Mouse (Mus musculus): ENCODE data around the gene Rhot2. TPM values are rescaled to one million over a fixed set of nuclear protein-coding genes. Genes with fewer than 3 reads are reported as not detected.

Gene Rhot2
- polyA plus RNA-seq, 1 experiment from 2014 or later = 19.4 TPM

- no peak for ATAC-seq (ENCODE audit: low FRiP score)
- H3K4me1 ChIP-seq = peaks cover 62% of the 10 kb centered on the region
- 25% methylated on average over 22 of the region's 23 CpGs for WGBS
- peak overlapping the region; percentile 41 for H3K4me3 ChIP-seq
- H3K9me3 ChIP-seq (replicated peaks) = no peaks in the 10 kb centered on the region
- peak overlapping the region; percentile 86 for H3K27ac ChIP-seq
- H3K9ac ChIP-seq = peak overlapping the region; percentile 80
- H3K36me3 ChIP-seq = peaks cover 42% of the 10 kb centered on the region
- H3K4me2 ChIP-seq (replicated peaks) = peak overlapping the region; percentile 82
- H3K27me3 ChIP-seq = no peaks in the 10 kb centered on the region
These were observed 8.1 kb downstream of the Rhot2 start for GRCm38 (mm10) chr17:25836397-25837075.

- no peaks in the 10 kb centered on the region for H3K9me3 ChIP-seq (replicated peaks)
- WGBS = 95% methylated on average over 16 of the region's 16 CpGs
- H3K27ac ChIP-seq = peak overlapping the region; percentile 86; the same call in 1 of the 2 replicates
- peaks cover 69% of the 10 kb centered on the region for H3K4me1 ChIP-seq
- peak overlapping the region; percentile 80; the same call in 1 of the 2 replicates for H3K9ac ChIP-seq
- no peak for ATAC-seq (ENCODE audit: low FRiP score)
- H3K36me3 ChIP-seq = peaks cover 42% of the 10 kb centered on the region
- H3K4me3 ChIP-seq = no peak overlapping the region
- H3K4me2 ChIP-seq (replicated peaks) = peak overlapping the region; percentile 89; the same call in 1 of the 2 replicates
- H3K27me3 ChIP-seq = no peaks in the 10 kb centered on the region
These were observed 8.8 kb downstream of the Rhot2 start for GRCm38 (mm10) chr17:25835816-25836215.

GRCm38 (mm10) chr17:25835301-25835700, 9.3 kb downstream of the Rhot2 start:
- Histone ChIP-seq H3K9ac (peak overlapping the region; percentile 84), H3K4me2 (replicated peaks) (peak overlapping the region; percentile 89; the same call in 1 of the 2 replicates), H3K4me1 (peaks cover 74% of the 10 kb centered on the region), H3K4me3 (0 out of 2 replicates have a peak overlapping the region, but pooled peaks have one; percentile 73), H3K9me3 (replicated peaks) (no peaks in the 10 kb centered on the region), H3K36me3 (peaks cover 42% of the 10 kb centered on the region), H3K27me3 (no peaks in the 10 kb centered on the region), H3K27ac (no peak overlapping the region)
- no peak for ATAC-seq (ENCODE audit: low FRiP score)
- WGBS = 93% methylated on average over 7 of the region's 7 CpGs

GRCm38 (mm10) chr17:25834595-25835222, 9.9 kb downstream of the Rhot2 start:
- Histone ChIP-seq H3K27ac (peak overlapping the region; percentile 96; the same call in 1 of the 2 replicates), H3K27me3 (no peaks in the 10 kb centered on the region), H3K36me3 (peaks cover 42% of the 10 kb centered on the region)

GRCm38 (mm10) chr17:25833961-25834594, 10.6 kb downstream of the Rhot2 start:
- H3K4me3 ChIP-seq = peak overlapping the region; percentile 73
- H3K9ac ChIP-seq = peak overlapping the region; percentile 84
- peaks cover 85% of the 10 kb centered on the region for H3K4me1 ChIP-seq
- 51% methylated on average over 6 of the region's 6 CpGs for WGBS
- H3K27ac ChIP-seq = peak overlapping the region; percentile 96
- H3K27me3 ChIP-seq = no peaks in the 10 kb centered on the region
- peak overlapping the region; percentile 89 for H3K4me2 ChIP-seq (replicated peaks)
- H3K36me3 ChIP-seq = peaks cover 39% of the 10 kb centered on the region
- no peaks in the 10 kb centered on the region for H3K9me3 ChIP-seq (replicated peaks)
- ATAC-seq (ENCODE audit: low FRiP score) = no peak

More at GRCm38 (mm10) chr17:25834595-25835222, 9.9 kb downstream of the Rhot2 start:
- Histone ChIP-seq H3K9ac (peak overlapping the region; percentile 84), H3K9me3 (replicated peaks) (no peaks in the 10 kb centered on the region), H3K4me1 (peaks cover 80% of the 10 kb centered on the region), H3K4me3 (peak overlapping the region; percentile 73), H3K4me2 (replicated peaks) (peak overlapping the region; percentile 89)
- WGBS = 90% methylated on average over 12 of the region's 12 CpGs
- ATAC-seq (ENCODE audit: low FRiP score) = no peak

- H3K4me2 ChIP-seq (replicated peaks) = peak within 1 kb of the TSS; percentile 89
- peak within 1 kb of the TSS; percentile 73 for H3K4me3 ChIP-seq
- peaks cover 35% of the 10 kb centered on the region for H3K36me3 ChIP-seq
- peaks cover 82% of the 10 kb centered on the region for H3K4me1 ChIP-seq
- no peaks in the 10 kb centered on the region for H3K27me3 ChIP-seq
- under 1% methylated on average over 24 of the region's 24 CpGs for WGBS
- H3K9me3 ChIP-seq (replicated peaks) = no peaks in the 10 kb centered on the region
- peak; percentile 59 for ATAC-seq (ENCODE audit: low FRiP score)
- H3K9ac ChIP-seq = peak within 1 kb of the TSS; percentile 84
- peak within 1 kb of the TSS; percentile 96 for H3K27ac ChIP-seq
These were observed 11.4 kb downstream of the Rhot2 start, which contains the start of gene Stub1 for GRCm38 (mm10) chr17:25833291-25833663. Gene Stub1 (minus strand): TSS chr17:25833404.

GRCm38 (mm10) chr17:25832436-25833290, 12.0 kb downstream of the Rhot2 start:
- peak overlapping the region; percentile 84 for H3K9ac ChIP-seq
- WGBS = under 1% methylated on average over 67 of the region's 77 CpGs
- H3K4me3 ChIP-seq = peak overlapping the region; percentile 73
- no peaks in the 10 kb centered on the region for H3K9me3 ChIP-seq (replicated peaks)
- H3K27ac ChIP-seq = peak overlapping the region; percentile 96
- no peaks in the 10 kb centered on the region for H3K27me3 ChIP-seq
- peak; percentile 90 for ATAC-seq (ENCODE audit: low FRiP score)
- H3K4me1 ChIP-seq = peaks cover 81% of the 10 kb centered on the region
- H3K36me3 ChIP-seq = peaks cover 36% of the 10 kb centered on the region
- peak overlapping the region; percentile 89 for H3K4me2 ChIP-seq (replicated peaks)

- Histone ChIP-seq H3K9ac (peak overlapping the region; percentile 84), H3K4me3 (peak overlapping the region; percentile 73), H3K4me2 (replicated peaks) (peak overlapping the region; percentile 89), H3K27ac (peak overlapping the region; percentile 96), H3K27me3 (no peaks in the 10 kb centered on the region), H3K4me1 (peaks cover 79% of the 10 kb centered on the region), H3K9me3 (replicated peaks) (no peaks in the 10 kb centered on the region), H3K36me3 (peaks cover 46% of the 10 kb centered on the region)
- WGBS = 64% methylated on average over 21 of the region's 21 CpGs
- ATAC-seq (ENCODE audit: low FRiP score) = no peak
These were observed 13.0 kb downstream of the Rhot2 start for GRCm38 (mm10) chr17:25831451-25832281.

GRCm38 (mm10) chr17:25830806-25831431, 13.7 kb downstream of the Rhot2 start:
- H3K27ac ChIP-seq = no peak overlapping the region
- no peaks in the 10 kb centered on the region for H3K27me3 ChIP-seq
- 88% methylated on average over 14 of the region's 14 CpGs for WGBS
- no peaks in the 10 kb centered on the region for H3K9me3 ChIP-seq (replicated peaks)
- H3K4me2 ChIP-seq (replicated peaks) = peak overlapping the region; percentile 89; the same call in 1 of the 2 replicates
- peaks cover 54% of the 10 kb centered on the region for H3K36me3 ChIP-seq
- H3K4me3 ChIP-seq = peak overlapping the region; percentile 73; the same call in 1 of the 2 replicates
- H3K4me1 ChIP-seq = peaks cover 78% of the 10 kb centered on the region
- ATAC-seq (ENCODE audit: low FRiP score) = no peak
- H3K9ac ChIP-seq = 0 out of 2 replicates have a peak overlapping the region, but pooled peaks have one; percentile 84

- ATAC-seq (ENCODE audit: low FRiP score) = no peak
- 85% methylated on average over 4 of the region's 4 CpGs for WGBS
- Histone ChIP-seq H3K9me3 (replicated peaks) (no peaks in the 10 kb centered on the region), H3K36me3 (peaks cover 56% of the 10 kb centered on the region), H3K4me2 (replicated peaks) (peak overlapping the region; percentile 92), H3K4me1 (peaks cover 79% of the 10 kb centered on the region), H3K9ac (no peak overlapping the region), H3K27me3 (no peaks in the 10 kb centered on the region), H3K27ac (no peak overlapping the region), H3K4me3 (peak overlapping the region; percentile 2)
These were observed 14.4 kb downstream of the Rhot2 start for GRCm38 (mm10) chr17:25830200-25830753.
